Comparison of ENCODE assay signal across 7 mouse cellular contexts in the genomic region with DNA sequence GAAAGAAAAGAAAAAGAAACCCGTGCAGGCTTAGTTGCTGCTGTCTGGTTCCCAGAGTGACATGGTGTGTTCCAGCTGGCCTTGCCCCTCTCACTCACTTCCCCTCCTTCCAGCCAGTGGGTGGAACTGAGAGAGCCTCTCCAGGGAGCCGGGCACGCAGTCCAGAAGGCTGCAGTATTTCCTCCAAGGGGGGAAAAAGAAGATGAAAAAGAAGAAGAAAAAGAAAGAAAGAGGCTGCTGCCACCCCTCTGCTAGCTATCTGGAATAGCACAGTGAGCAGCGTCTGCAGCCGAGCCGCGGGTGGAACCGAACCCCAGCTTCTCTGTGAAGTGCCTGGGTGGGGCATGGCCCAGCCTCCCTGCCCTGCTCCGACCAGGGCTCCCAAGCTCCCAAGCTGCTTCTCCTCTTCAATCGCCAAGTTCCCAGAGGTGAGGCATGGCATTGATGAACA.
DNase-seq lines count a peak whose midpoint lies in the region; ATAC-seq and TF ChIP-seq lines count a peak whose summit lies in the region.

No protein-coding gene starts in this region.

- H3K4me3 ChIP-seq in hindbrain, postnatal 0 days (ENCODE audit: low read length) = peak overlapping the region; percentile 52
- H3K4me3 ChIP-seq in liver, embryonic 11.5 days (ENCODE audit: low read depth, low read length) = peak overlapping the region; percentile 52
- peak overlapping the region; percentile 64 for H3K4me3 ChIP-seq in midbrain, postnatal 0 days (ENCODE audit: low read depth, low read length)

- H3K9ac ChIP-seq in hindbrain, postnatal 0 days (replicated peaks; ENCODE audit: low read length) = peak overlapping the region; percentile 60
- H3K9ac ChIP-seq in liver, embryonic 11.5 days (ENCODE audit: low read depth, low read length) = peak overlapping the region; percentile 46; the same call in 1 of the 2 replicates
- H3K9ac ChIP-seq in midbrain, postnatal 0 days (replicated peaks; ENCODE audit: low read length, poor library complexity, severe bottlenecking) = peak overlapping the region; percentile 77

- H3K36me3 ChIP-seq in hindbrain, postnatal 0 days (ENCODE audit: insufficient read depth, low read length) = no peaks in the 10 kb centered on the region
- no peaks in the 10 kb centered on the region for H3K36me3 ChIP-seq in liver, embryonic 11.5 days (ENCODE audit: control insufficient read depth, insufficient read depth, low read length)
- no peaks in the 10 kb centered on the region for H3K36me3 ChIP-seq in midbrain, postnatal 0 days (ENCODE audit: insufficient read depth, low read length)

- H3K27ac ChIP-seq in hindbrain, postnatal 0 days = peak overlapping the region; percentile 69; the same call in 1 of the 2 replicates
- H3K27ac ChIP-seq in liver, embryonic 11.5 days (ENCODE audit: low read depth, low read length) = no peak overlapping the region
- 0 out of 2 replicates have a peak overlapping the region, but pooled peaks have one; percentile 39 for H3K27ac ChIP-seq in midbrain, postnatal 0 days (ENCODE audit: low read depth, low read length)

- H3K27me3 ChIP-seq in hindbrain, postnatal 0 days (ENCODE audit: insufficient read depth, low read length) = no peaks in the 10 kb centered on the region
- H3K27me3 ChIP-seq in liver, embryonic 11.5 days (replicated peaks; ENCODE audit: control insufficient read depth, insufficient read depth, low read length) = no peaks in the 10 kb centered on the region
- H3K27me3 ChIP-seq in midbrain, postnatal 0 days (ENCODE audit: insufficient read depth, low read length) = no peaks in the 10 kb centered on the region

- peak; percentile 82 for ATAC-seq in hindbrain, postnatal 0 days
- ATAC-seq in liver, embryonic 11.5 days (replicated peaks; ENCODE audit: low FRiP score) = 0 out of 2 replicates have a peak, but pooled peaks have one; percentile 46
- ATAC-seq in midbrain, postnatal 0 days (ENCODE audit: low FRiP score) = no peak

- intact Hi-C loops in gastrocnemius, postnatal 36 days (cut with DNase I) = no loop called here

- peak overlapping the region; percentile 75 for H3K4me2 ChIP-seq in hindbrain, postnatal 0 days (ENCODE audit: low read depth, low read length)
- H3K4me2 ChIP-seq in liver, embryonic 11.5 days = peak overlapping the region; percentile 64
- H3K4me2 ChIP-seq in midbrain, postnatal 0 days (ENCODE audit: low read depth, low read length, poor library complexity, severe bottlenecking) = peak overlapping the region; percentile 87

- H3K9me3 ChIP-seq in hindbrain, postnatal 0 days (ENCODE audit: low read length) = no peaks in the 10 kb centered on the region
- no peaks in the 10 kb centered on the region for H3K9me3 ChIP-seq in liver, embryonic 11.5 days (ENCODE audit: control insufficient read depth, low read length)
- H3K9me3 ChIP-seq in midbrain, postnatal 0 days (ENCODE audit: low read length) = no peaks in the 10 kb centered on the region

- under 1% methylated on average over 10 of the region's 10 CpGs for WGBS in hindbrain, postnatal 0 days
- under 1% methylated on average over 10 of the region's 10 CpGs for WGBS in liver, embryonic 11.5 days
- under 1% methylated on average over 10 of the region's 10 CpGs for WGBS in midbrain, postnatal 0 days

- H3K4me1 ChIP-seq in hindbrain, postnatal 0 days (ENCODE audit: insufficient read depth, low read length) = peaks cover 6% of the 10 kb centered on the region
- H3K4me1 ChIP-seq in liver, embryonic 11.5 days (replicated peaks; ENCODE audit: control insufficient read depth, insufficient read depth, low read length) = peaks cover 6% of the 10 kb centered on the region; the same call in 1 of the 2 replicates
- H3K4me1 ChIP-seq in midbrain, postnatal 0 days (ENCODE audit: insufficient read depth, low read length) = no peaks in the 10 kb centered on the region; the same call in 1 of the 2 replicates

- no peak for TF ChIP-seq CTCF in hindbrain, postnatal 0 days (IDR thresholded peaks at IDR 0.05; ENCODE audit: low read depth)
- no peak for TF ChIP-seq CTCF in midbrain, postnatal 0 days (IDR thresholded peaks at IDR 0.05)

- peak; percentile 75 for DNase-seq in adrenal gland, adult 2 months
- peak; percentile 69 for DNase-seq in embryo, embryonic 10 days (ENCODE audit: low spot score)
- DNase-seq in gastrocnemius, postnatal 36 days = peak; percentile 40 to 61
- DNase-seq in hindbrain, postnatal 0 days (ENCODE audit: low spot score) = peak; percentile 65
- DNase-seq in liver, embryonic 11.5 days (ENCODE audit: low spot score) = peak; percentile 43
- DNase-seq in midbrain, postnatal 0 days (ENCODE audit: low spot score) = peak; percentile 55
- peak; percentile 49 for DNase-seq in yolk sac, embryonic 10.5 days (ENCODE audit: low spot score)
